Mouse (Mus musculus) midbrain, embryonic 16.5 days (tissue): ENCODE measurements around the gene Eprs. TPM values are rescaled to one million over a fixed set of nuclear protein-coding genes. Genes with fewer than 3 reads are reported as not detected.
A peak's percentile ranks its signal among the peaks of the same experiment; 100 is the strongest.

Experiments
- ATAC-seq: fragments of 200-750 bp; cut with Nextera tagmentation; 2 replicates; pipeline ENCODE4 v1.8.0; 2017; ENCODE audit warnings: moderate TSS enrichment
- H3K27ac ChIP-seq: fragments of 300-500 bp; sonication (generic); 2 replicates; pipeline ENCODE4 v1.5.1; 2014; ENCODE audit warnings: mild to moderate bottlenecking, low read length, mixed read lengths
- H3K27me3 ChIP-seq: fragments of 300-500 bp; sonication (generic); 2 replicates; pipeline ENCODE4 v1.6.1; 2014; ENCODE audit warnings: low read depth, low read length, mixed read lengths; ENCODE audit not compliant: control insufficient read depth, insufficient read depth
- H3K36me3 ChIP-seq: fragments of 300-500 bp; sonication (generic); 2 replicates; pipeline ENCODE4 v1.6.1; 2014; ENCODE audit warnings: mild to moderate bottlenecking, low read length, moderate library complexity, mixed read lengths; ENCODE audit not compliant: control insufficient read depth, insufficient read depth
- H3K4me1 ChIP-seq: fragments of 300-500 bp; sonication (generic); 2 replicates; pipeline ENCODE4 v1.6.1; 2014; ENCODE audit warnings: mild to moderate bottlenecking, low read length, mixed read lengths; ENCODE audit not compliant: control insufficient read depth, insufficient read depth
- H3K4me2 ChIP-seq: fragments of 300-500 bp; sonication (generic); 2 replicates; pipeline ENCODE4 v1.6.1; 2014; ENCODE audit warnings: mild to moderate bottlenecking, low read length, mixed read lengths
- H3K4me3 ChIP-seq: fragments of 300-500 bp; sonication (generic); 2 replicates; pipeline ENCODE4 v1.5.1; 2014; ENCODE audit warnings: low read depth, mild to moderate bottlenecking, low read length, moderate library complexity, mixed read lengths
- H3K9ac ChIP-seq: fragments of 300-500 bp; sonication (generic); 2 replicates; pipeline ENCODE4 v1.6.1; 2014; ENCODE audit warnings: low read depth, low read length, mixed read lengths
- H3K9me3 ChIP-seq: fragments of 300-500 bp; sonication (generic); replicated peaks from 2 replicates; pipeline ENCODE4 v1.6.1; 2014; ENCODE audit warnings: mild to moderate bottlenecking, low read length, mixed read lengths; ENCODE audit not compliant: control insufficient read depth, poor library complexity, severe bottlenecking
- WGBS: fragments of 180-500 bp; shearing (Covaris S2); extraction: QIAGEN DNeasy Blood & Tissue Kit; methylation state at CpG from one replicate; pipeline ENCODE4 v1.1.7; 2014; 5-methylcytosine and 5-hydroxymethylcytosine counted together
- microRNA counts: library from miRNA; unstranded; fragments of <30 nt; microRNA quantifications from one replicate; lab custom pipeline; 2016
- microRNA-seq: library from miRNA; unstranded; fragments of <30 nt; microRNA quantifications from one replicate; pipeline ENCODE4, GENCODE M21; 2017
- polyA plus RNA-seq: library from polyadenylated mRNA; unstranded; fragments of >200 nt; fragmentation: Nextera tagmentation; extraction: Ambion mirVana; gene quantifications from 2 replicates; pipeline ENCODE4 v1.2.1, GENCODE M21; 2015

The Eprs gene
- polyA plus RNA-seq, 1 experiment from 2014 or later: 128 TPM

DNA sequence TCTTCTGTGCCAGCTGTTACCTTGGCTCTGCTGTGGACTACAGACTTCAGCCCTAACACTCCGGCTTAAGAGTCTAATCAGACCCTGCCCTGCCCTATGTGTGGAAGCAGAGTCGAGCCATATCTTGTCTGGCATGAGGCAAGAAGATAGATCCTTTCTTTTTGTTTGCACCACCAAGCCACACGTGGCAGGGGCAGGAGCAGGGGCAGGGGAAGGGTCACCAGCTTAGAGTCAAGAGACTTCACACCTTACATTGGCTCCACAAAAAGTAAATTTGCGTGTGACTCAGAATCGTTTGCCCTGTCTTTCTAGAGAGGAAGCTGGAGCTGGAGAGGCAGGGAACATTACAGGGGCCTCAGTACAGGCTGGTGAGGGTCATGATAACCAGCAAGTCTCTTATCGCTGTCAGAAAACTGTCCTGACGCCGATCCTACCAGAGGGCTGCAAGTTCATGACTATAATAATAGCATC is 106.7 kb downstream of the Eprs start:
- ATAC-seq: no peak

GRCm38 (mm10) chr1:185472025-185472720 is 109.3 kb downstream of the Eprs start:
- Histone ChIP-seq H3K36me3 (no peaks in the 10 kb centered on the region), H3K4me2 (no peak overlapping the region), H3K4me1 (no peaks in the 10 kb centered on the region), H3K4me3 (no peak overlapping the region), H3K9me3 (no peaks in the 10 kb centered on the region), H3K9ac (no peak overlapping the region), H3K27ac (no peak overlapping the region), H3K27me3 (no peaks in the 10 kb centered on the region)
- no peak for ATAC-seq
- WGBS: 53% methylated on average over 8 of the region's 8 CpGs

More for the DNA sequence above, 106.7 kb downstream of the Eprs start:
- Histone ChIP-seq H3K9ac (no peak overlapping the region), H3K36me3 (no peaks in the 10 kb centered on the region), H3K4me3 (no peak overlapping the region), H3K27ac (no peak overlapping the region), H3K9me3 (no peaks in the 10 kb centered on the region), H3K27me3 (no peaks in the 10 kb centered on the region), H3K4me2 (no peak overlapping the region), H3K4me1 (no peaks in the 10 kb centered on the region)
- 86% methylated on average over 8 of the region's 8 CpGs for WGBS

DNA sequence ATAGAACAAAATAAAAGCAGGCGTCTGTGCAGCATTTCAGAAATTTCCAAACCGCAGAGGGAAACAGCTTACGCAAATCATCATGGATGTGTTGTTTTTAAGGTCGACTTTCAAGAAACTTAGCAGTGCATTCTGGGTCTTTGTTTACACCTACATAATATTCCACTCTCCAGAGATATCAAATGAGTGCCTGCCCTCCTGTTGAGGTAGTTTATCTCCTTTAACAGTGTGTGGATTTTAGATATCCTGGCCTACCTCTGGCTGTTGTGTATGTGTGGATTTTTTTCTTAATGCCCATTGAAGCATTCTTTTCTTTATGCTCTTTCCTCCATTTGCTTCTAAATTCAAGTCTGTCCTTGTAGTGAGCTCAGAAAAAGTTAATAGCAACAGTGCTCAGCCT is 109.9 kb downstream of the Eprs start:
- WGBS: 89% methylated on average over 4 of the region's 4 CpGs
- no peak overlapping the region for H3K4me3 ChIP-seq
- H3K36me3 ChIP-seq: no peaks in the 10 kb centered on the region
- H3K9me3 ChIP-seq: no peaks in the 10 kb centered on the region
- no peak overlapping the region for H3K9ac ChIP-seq
- ATAC-seq: no peak
- H3K27ac ChIP-seq: no peak overlapping the region
- no peak overlapping the region for H3K4me2 ChIP-seq
- no peaks in the 10 kb centered on the region for H3K4me1 ChIP-seq
- no peaks in the 10 kb centered on the region for H3K27me3 ChIP-seq

GRCm38 (mm10) chr1:185473437-185473836 is 110.6 kb downstream of the Eprs start:
- 95% methylated on average over 1 of the region's 1 CpGs for WGBS
- Histone ChIP-seq H3K27me3 (no peaks in the 10 kb centered on the region), H3K9me3 (no peaks in the 10 kb centered on the region), H3K36me3 (no peaks in the 10 kb centered on the region), H3K4me2 (no peak overlapping the region), H3K4me1 (no peaks in the 10 kb centered on the region), H3K27ac (no peak overlapping the region), H3K9ac (no peak overlapping the region), H3K4me3 (no peak overlapping the region)
- ATAC-seq: no peak

MicroRNAs within 50 kb of the gene (microRNA counts, 519-probe panel; counts per million panel counts)
- microRNA mmu-miR-194 (lab: Ali Mortazavi, UCI): 386 counts per million, percentile 18 among the panel's probes with 10 or more counts

Small RNA genes within 50 kb of the gene (microRNA-seq; reads per million reads assigned to microRNA genes)
- gene Mir194-1: 2.9 reads per million, percentile 13 among the genes with 10 or more reads in this experiment
- gene Mir215: 5.7 reads per million, percentile 25 among the genes with 10 or more reads in this experiment

Other genes with a start within 250 kb of the Eprs start
- gene Rab3gap2, start 158.9 kb upstream of the Eprs start, polyA plus RNA-seq: 26.6 TPM in 2 replicates
- 17.0 and 17.8 TPM in 2 replicates for gene Iars2, start 33.6 kb upstream of the Eprs start, polyA plus RNA-seq
- 45.2 and 46.1 TPM in 2 replicates for gene Bpnt1, start 30.9 kb upstream of the Eprs start, polyA plus RNA-seq
- 6.5 and 7.9 TPM in 2 replicates for gene Slc30a10, start 91.8 kb downstream of the Eprs start, polyA plus RNA-seq